Mouse (Mus musculus): Measurements from ENCODE around the gene Cd164l2. TPM values are rescaled to one million over a fixed set of nuclear protein-coding genes. Genes with fewer than 3 reads are reported as not detected.
A peak's percentile ranks its signal among the peaks of the same experiment; 100 is the strongest.

The Cd164l2 gene
- polyA plus RNA-seq, 1 experiment, result 0.74 TPM

GRCm38 (mm10) chr4:133243538-133243937 is 31.6 kb downstream of the Cd164l2 start:
- TF ChIP-seq CTCF (IDR thresholded peaks at IDR 0.05; ENCODE audit: borderline replicate concordance, extremely low read depth, insufficient read depth, insufficient read length) (no peak), POLR2A (IDR thresholded peaks at IDR 0.05; ENCODE audit: borderline replicate concordance, extremely low read depth, insufficient read depth, insufficient read length, poor library complexity, severe bottlenecking) (no peak)
- DNase-seq (ENCODE audit: low read depth), result no peak

GRCm38 (mm10) chr4:133244289-133244688 is 32.4 kb downstream of the Cd164l2 start:
- TF ChIP-seq POLR2A (IDR thresholded peaks at IDR 0.05; ENCODE audit: borderline replicate concordance, extremely low read depth, insufficient read depth, insufficient read length, poor library complexity, severe bottlenecking) (no peak), CTCF (IDR thresholded peaks at IDR 0.05; ENCODE audit: borderline replicate concordance, extremely low read depth, insufficient read depth, insufficient read length) (no peak)
- DNase-seq (ENCODE audit: low read depth), result no peak

DNA sequence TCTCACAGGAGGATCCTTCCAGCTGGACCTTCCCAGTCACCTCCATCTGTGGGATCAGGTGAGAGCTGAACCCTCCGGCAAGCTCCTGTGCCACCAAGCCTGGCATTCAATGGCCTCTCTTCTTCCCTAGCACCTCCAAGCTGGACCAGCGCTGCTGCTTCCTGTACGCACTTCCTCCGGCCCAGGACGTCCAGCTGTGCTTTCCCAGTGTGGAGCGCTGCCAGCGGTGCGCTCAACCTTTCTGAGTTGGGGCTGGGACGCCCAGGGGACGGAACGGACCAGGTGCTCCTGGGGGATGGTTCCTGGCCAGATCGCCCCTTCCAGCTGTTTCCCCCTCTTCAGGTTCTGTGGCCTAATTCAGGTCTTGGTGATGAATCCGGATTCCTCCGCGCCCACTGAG is 35.1 kb downstream of the Cd164l2 start:
- TF ChIP-seq POLR2A (IDR thresholded peaks at IDR 0.05; ENCODE audit: borderline replicate concordance, extremely low read depth, insufficient read depth, insufficient read length, poor library complexity, severe bottlenecking) (no peak), CTCF (IDR thresholded peaks at IDR 0.05; ENCODE audit: borderline replicate concordance, extremely low read depth, insufficient read depth, insufficient read length) (no peak)
- DNase-seq (ENCODE audit: low read depth), result no peak

DNA sequence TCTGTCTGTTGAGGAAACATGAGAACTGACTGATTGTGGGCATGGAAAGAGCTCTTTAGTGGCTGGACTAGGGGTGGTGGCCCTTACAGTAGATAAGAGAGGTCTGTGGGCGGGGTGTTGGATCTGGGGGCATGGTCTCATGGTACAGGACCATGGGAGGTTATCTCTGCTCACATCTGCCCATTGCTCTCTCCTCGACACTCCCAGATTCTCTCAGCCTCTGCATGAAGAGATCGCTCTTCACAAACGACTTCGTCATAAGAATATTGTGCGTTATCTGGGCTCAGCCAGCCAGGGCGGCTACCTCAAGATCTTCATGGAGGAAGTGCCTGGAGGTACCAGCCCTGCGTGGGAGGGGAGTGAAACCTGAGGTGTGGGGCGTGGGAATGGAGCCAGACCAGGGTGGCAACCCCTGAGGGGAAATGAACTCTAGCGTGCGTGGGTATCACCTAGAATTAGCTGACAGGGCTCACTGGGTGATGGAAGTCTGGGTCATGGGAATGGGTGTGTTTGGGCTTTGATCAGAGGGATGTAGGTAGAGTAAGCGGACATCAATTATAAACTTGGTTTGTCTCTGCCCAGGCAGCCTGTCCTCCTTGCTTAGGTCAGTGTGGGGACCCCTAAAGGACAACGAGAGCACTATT is 36.0 kb downstream of the Cd164l2 start:
- no peak for DNase-seq (ENCODE audit: low read depth)
- TF ChIP-seq CTCF (IDR thresholded peaks at IDR 0.05; ENCODE audit: borderline replicate concordance, extremely low read depth, insufficient read depth, insufficient read length) (no peak), POLR2A (IDR thresholded peaks at IDR 0.05; ENCODE audit: borderline replicate concordance, extremely low read depth, insufficient read depth, insufficient read length, poor library complexity, severe bottlenecking) (no peak)

GRCm38 (mm10) chr4:133250609-133251008 is 38.7 kb downstream of the Cd164l2 start:
- no peak for TF ChIP-seq POLR2A (IDR thresholded peaks at IDR 0.05; ENCODE audit: borderline replicate concordance, extremely low read depth, insufficient read depth, insufficient read length, poor library complexity, severe bottlenecking)
- TF ChIP-seq CTCF (IDR thresholded peaks at IDR 0.05; ENCODE audit: borderline replicate concordance, extremely low read depth, insufficient read depth, insufficient read length), result peak; percentile 87
- peak; percentile 66 for DNase-seq (ENCODE audit: low read depth)

GRCm38 (mm10) chr4:133251214-133251613 is 39.3 kb downstream of the Cd164l2 start:
- TF ChIP-seq CTCF (IDR thresholded peaks at IDR 0.05; ENCODE audit: borderline replicate concordance, extremely low read depth, insufficient read depth, insufficient read length) (no peak), POLR2A (IDR thresholded peaks at IDR 0.05; ENCODE audit: borderline replicate concordance, extremely low read depth, insufficient read depth, insufficient read length, poor library complexity, severe bottlenecking) (no peak)
- DNase-seq (ENCODE audit: low read depth), result no peak

DNA sequence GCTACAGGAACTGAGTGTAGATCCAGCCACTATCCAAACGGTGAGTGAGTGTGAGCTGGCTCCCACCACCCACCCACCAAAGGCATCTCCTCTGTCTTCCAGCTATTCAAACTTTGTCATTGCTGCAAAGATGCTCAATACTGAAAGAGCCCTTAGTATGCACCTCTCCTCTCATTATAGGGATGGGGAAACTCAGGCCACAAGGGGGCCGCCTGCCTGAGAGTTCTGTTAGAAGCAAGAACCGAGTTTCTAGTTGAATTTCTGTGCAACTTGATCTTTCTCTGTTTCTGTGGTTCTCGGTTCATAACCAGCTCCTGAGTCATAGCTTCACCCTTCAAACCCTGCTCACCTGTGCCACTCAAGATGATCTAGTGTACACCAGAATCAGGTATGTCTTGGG is 40.2 kb downstream of the Cd164l2 start:
- DNase-seq (ENCODE audit: low read depth), result peak; percentile 13
- TF ChIP-seq POLR2A (IDR thresholded peaks at IDR 0.05; ENCODE audit: borderline replicate concordance, extremely low read depth, insufficient read depth, insufficient read length, poor library complexity, severe bottlenecking) (no peak), CTCF (IDR thresholded peaks at IDR 0.05; ENCODE audit: borderline replicate concordance, extremely low read depth, insufficient read depth, insufficient read length) (peak; percentile 27; the same call in 1 of the 2 replicates)

- no peak for DNase-seq (ENCODE audit: low read depth)
- no peak for TF ChIP-seq CTCF (IDR thresholded peaks at IDR 0.05; ENCODE audit: borderline replicate concordance, extremely low read depth, insufficient read depth, insufficient read length)
- no peak for TF ChIP-seq POLR2A (IDR thresholded peaks at IDR 0.05; ENCODE audit: borderline replicate concordance, extremely low read depth, insufficient read depth, insufficient read length, poor library complexity, severe bottlenecking)
These were observed 41.5 kb downstream of the Cd164l2 start for GRCm38 (mm10) chr4:133253412-133253811.

DNA sequence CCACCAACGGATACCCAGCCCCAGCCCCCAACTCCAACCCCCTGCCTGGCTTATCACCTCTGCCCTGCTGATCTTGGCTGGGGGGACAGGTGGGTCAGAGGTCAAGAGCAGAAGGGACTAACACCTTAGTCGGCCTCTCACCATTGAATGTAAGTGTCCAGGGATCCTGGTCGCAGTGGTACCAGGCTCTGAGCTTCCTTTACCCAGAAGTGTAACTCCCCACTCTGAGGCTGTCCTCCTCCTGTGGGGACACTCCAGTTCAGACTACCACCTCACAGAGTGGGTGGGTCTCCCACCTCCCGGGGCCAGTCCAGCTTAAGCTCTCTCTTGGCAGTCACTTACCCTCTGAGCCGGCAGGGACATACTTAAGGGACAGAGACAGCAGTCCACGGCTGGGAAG is 43.5 kb downstream of the Cd164l2 start:
- no peak for TF ChIP-seq CTCF (IDR thresholded peaks at IDR 0.05; ENCODE audit: borderline replicate concordance, extremely low read depth, insufficient read depth, insufficient read length)

DNA sequence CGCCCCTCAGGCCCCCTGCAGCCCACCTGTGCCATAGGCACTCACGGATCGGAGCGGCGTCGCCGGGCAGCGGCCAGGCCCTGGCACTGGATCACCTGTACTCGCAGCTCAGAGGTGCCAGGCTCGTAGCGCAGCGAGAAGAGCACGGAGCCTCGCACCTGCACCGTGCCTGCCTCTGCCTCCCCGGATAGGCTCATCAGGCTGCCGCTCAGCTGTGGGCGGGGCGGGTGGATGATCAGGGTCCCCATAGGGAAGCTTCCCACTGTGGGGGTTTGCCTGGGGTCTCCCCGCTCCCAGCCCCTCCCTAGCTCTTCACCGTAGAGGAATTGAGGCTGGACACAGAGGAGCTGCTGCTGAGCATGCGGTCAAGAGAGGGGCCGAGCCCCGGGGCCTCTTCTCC is 44.9 kb downstream of the Cd164l2 start:
- TF ChIP-seq POLR2A (IDR thresholded peaks at IDR 0.05; ENCODE audit: borderline replicate concordance, extremely low read depth, insufficient read depth, insufficient read length, poor library complexity, severe bottlenecking) (no peak), CTCF (IDR thresholded peaks at IDR 0.05; ENCODE audit: borderline replicate concordance, extremely low read depth, insufficient read depth, insufficient read length) (no peak)
- peak; percentile 7 for DNase-seq (ENCODE audit: low read depth)

More for the DNA sequence above, 43.5 kb downstream of the Cd164l2 start:
- DNase-seq (ENCODE audit: low read depth), result no peak

GRCm38 (mm10) chr4:133257230-133257629 is 45.3 kb downstream of the Cd164l2 start:
- DNase-seq (ENCODE audit: low read depth), result no peak
- TF ChIP-seq CTCF (IDR thresholded peaks at IDR 0.05; ENCODE audit: borderline replicate concordance, extremely low read depth, insufficient read depth, insufficient read length), result no peak
- TF ChIP-seq POLR2A (IDR thresholded peaks at IDR 0.05; ENCODE audit: borderline replicate concordance, extremely low read depth, insufficient read depth, insufficient read length, poor library complexity, severe bottlenecking), result no peak

GRCm38 (mm10) chr4:133257798-133258408 is 46.0 kb downstream of the Cd164l2 start:
- TF ChIP-seq POLR2A (IDR thresholded peaks at IDR 0.05; ENCODE audit: borderline replicate concordance, extremely low read depth, insufficient read depth, insufficient read length, poor library complexity, severe bottlenecking) (no peak), CTCF (IDR thresholded peaks at IDR 0.05; ENCODE audit: borderline replicate concordance, extremely low read depth, insufficient read depth, insufficient read length) (no peak)
- DNase-seq (ENCODE audit: low read depth), result no peak
